Mouse (Mus musculus) fibroblast of lung, adult 2 months (primary cell): ENCODE results near the gene 1700020N01Rik.

Experiments
- DNase-seq: peaks from one replicate; pipeline ENCODE4 v3.0.0-alpha.2; 2011; ENCODE audit warnings: low read depth

Gene 1700020N01Rik

DNA sequence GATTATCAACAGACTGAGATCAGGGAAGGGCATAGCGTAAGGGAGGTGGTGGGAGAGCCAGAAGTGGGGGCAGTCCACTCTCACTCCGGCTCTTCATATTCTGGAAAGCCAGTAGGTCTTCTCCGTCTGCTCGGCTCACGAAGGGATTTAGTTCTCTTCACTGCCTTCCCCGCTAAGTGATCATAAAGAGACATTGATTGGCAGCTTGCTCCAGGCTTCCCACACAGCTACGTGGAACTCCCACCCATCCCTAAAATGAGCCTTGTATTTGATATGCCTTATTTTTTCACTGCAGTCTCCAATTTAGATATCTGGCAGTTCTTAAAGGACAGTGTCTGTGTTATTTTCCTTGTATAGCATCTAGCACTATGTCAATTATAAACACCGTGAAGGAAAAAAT, 11.5 kb downstream of the 1700020N01Rik start:
- no peak for DNase-seq

GRCm38 (mm10) chr10:21605011-21605571, 12.1 kb downstream of the 1700020N01Rik start:
- DNase-seq: no peak

DNA sequence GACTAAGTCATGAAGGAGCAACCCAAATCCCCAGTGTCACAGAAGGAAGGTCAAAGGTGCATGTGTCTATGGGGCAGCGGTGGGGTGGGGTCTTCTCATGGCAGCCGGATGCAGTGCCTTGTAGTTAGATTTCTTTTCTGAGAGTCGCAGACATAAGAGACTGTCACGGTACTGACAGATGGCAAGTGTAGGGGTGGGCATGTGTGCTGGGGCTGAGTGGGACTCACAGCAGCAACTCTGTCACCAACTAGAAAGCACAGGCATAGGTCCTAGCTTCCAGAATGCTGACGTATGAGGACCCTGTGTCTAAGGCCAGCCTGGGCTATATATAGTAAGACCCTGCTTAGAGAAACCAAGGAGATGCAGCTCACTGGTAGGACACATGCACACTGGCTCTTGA, 12.7 kb downstream of the 1700020N01Rik start:
- no peak for DNase-seq

GRCm38 (mm10) chr10:21606931-21607330, 14.0 kb downstream of the 1700020N01Rik start:
- DNase-seq: no peak

DNA sequence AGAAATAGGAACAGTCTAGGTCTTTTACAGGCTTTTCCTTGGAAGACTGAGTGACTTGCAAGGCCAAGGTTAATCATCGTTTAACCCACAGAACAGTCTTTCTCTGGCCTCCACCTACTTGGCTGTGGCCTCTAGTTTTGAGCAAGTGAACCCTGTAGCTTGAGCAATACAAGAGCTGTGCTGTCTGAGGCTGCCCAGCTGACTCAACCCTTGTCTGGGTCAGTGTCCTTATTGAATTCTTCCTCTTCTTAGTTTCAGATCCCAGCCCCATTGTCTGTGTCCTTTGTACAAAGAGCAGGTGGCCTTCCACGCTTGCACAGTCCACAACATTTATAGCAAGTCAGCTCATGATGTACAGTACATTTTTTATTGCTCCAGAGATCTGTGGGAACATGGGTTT, 16.6 kb downstream of the 1700020N01Rik start:
- peak; percentile 87 for DNase-seq

GRCm38 (mm10) chr10:21613021-21613860, 20.3 kb downstream of the 1700020N01Rik start:
- DNase-seq: peak; percentile 39

GRCm38 (mm10) chr10:21614520-21614919, 21.6 kb downstream of the 1700020N01Rik start:
- DNase-seq: no peak

- no peak for DNase-seq
Observed at GRCm38 (mm10) chr10:21618745-21619508, 26.0 kb downstream of the 1700020N01Rik start.

- DNase-seq: no peak
Observed at GRCm38 (mm10) chr10:21622065-21622464, 29.1 kb downstream of the 1700020N01Rik start.

DNA sequence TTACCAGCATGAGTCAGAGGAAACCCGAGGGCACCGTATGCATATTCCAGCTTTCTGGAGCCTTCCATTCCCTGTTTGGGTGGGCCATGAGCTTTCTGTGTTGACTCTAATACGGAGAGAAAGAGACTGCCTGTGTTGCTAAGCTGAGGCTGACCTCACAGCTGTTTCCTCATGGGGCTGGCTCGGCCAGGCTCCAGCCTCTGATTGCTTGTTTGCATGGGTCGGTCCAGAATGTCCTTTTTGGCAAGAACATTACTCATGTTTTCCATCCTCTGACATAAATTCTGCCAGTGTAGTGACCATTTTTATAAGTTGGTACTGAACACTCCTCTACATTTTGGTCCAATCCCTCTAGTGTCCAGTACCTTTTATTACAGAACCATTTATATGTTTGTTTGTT, 35.6 kb downstream of the 1700020N01Rik start:
- DNase-seq: peak; percentile 41

GRCm38 (mm10) chr10:21629031-21629740, 36.2 kb downstream of the 1700020N01Rik start:
- no peak for DNase-seq

DNA sequence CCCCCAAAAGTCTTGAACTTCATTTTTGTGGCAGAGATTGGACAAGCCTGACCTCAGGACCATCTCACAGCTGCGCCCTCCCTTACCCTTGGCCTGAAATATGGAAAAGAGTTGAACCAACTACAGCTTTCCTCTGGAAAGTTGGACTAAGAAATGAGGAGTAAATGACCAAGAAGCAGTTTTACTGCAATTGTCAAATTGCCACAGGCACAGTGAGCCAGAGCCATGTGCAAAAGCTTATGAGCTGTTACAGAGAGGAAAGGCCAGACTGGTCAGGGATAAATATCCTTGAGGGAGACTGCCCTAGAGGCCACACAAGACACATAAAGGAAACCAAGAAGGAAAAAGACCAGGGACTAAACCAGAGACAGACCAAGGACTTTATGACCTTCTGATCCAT, 38.5 kb downstream of the 1700020N01Rik start:
- no peak for DNase-seq

DNA sequence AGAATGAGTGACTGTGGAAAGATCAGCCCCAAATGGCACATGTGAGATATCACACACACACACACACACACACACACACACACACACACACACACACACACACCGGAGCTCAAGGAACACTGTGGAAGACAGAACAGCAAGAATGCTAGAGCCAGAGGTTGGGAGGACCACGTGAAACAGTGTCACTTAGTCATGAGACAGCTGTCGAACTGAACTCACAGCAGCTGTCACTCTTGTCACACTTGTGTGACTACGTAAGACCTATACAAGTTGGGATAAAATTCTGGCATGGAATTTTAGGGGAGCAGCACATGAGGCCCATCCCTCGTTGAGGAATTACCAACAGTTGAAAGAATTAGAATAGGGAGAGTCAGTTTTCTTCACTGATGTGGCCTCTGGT, 39.7 kb downstream of the 1700020N01Rik start:
- no peak for DNase-seq

DNA sequence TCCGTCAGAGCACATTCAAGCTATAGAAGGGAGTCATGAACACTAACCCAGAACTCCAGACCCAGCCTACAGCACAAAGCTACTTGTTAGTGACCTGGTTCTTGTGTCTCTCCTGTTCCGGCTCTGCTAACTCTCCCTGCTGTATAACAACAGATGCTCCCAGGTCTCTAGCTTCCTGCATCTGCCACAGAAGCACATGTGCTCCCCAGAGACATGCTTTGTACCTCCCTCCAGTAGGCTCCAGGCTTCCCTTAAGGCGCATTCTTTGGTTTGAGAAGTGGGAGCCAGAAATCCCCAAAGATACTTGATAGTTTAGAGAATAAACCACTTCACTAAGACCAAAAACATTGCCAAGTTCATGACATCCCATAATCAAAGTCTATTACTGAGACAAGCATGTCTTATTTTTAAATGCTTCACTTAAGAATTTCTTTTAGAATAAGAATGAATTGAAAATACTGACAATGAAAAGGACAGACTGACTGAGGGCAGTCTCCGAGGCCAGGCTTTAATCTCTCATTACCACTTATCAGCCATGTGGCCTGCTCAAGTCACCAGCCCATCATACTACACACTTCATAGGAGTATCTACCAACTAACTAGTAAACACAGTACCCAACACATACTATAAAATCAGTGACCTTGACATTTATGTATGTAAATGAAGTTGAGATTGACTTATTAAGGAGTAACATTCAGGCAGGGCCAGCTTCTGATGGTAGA, 43.2 kb downstream of the 1700020N01Rik start:
- DNase-seq: no peak

GRCm38 (mm10) chr10:21636711-21637081, 43.8 kb downstream of the 1700020N01Rik start:
- no peak for DNase-seq

DNA sequence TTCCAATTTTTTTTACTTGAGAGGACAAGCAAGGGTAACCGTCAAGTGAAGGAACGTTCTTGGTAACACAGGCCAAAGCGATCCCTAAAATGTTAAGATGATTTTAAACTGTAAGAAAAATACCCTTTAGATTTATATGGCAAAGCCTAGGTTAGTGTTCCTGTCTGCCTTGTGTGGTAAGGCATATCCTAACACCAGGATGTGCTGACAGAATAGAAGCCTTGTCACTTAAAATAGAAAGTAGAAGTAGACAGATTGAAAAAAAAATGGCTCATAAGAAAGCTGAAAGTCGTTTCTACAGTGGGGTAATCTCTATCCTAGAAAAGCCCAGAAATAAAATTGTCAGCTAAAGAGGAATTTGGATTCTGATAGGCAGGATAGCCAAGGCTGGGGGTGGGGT, 58.4 kb downstream of the 1700020N01Rik start:
- DNase-seq: no peak

GRCm38 (mm10) chr10:21652426-21653345, 59.7 kb downstream of the 1700020N01Rik start:
- DNase-seq: no peak

DNA sequence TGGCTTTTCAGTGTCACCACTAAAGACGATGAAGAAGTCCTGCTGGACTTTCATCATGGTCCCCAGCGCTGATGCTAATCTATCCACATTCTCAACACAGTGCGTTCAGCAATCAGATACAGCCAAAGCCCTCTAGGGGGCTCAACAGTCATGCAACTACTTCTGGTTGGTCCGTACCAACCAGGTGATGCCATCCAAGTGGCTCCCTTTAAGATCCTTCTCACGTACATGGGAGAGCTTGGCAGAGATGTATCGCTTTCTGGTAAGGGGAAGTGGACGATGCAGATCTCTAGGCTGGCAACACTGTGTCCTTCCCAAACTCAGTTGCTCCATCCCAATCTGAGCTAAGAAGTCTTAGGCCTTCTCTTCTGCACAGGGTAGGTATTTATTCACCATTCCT, 60.5 kb downstream of the 1700020N01Rik start:
- no peak for DNase-seq

GRCm38 (mm10) chr10:21659576-21660246, 66.8 kb downstream of the 1700020N01Rik start:
- peak; percentile 57 for DNase-seq

DNA sequence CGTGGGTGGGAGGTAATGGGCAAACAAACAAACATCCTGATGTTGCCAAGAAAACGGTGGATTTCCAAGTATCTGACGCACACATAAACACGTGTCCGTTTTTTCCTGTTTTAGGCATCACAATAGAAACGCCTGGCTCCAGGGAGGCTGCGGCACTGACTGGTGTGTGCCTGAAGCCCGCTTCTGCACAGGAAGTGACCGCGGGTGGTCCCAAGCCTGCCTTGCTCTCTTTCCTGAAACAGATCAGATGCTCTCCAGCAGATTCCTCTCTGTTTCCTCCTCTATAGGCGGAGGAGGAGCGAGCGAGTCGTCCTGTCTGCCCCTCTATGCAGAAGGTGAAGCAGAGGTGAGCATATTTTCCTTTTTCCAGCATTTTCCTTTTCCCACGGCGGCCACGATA, 76.0 kb downstream of the 1700020N01Rik start:
- no peak for DNase-seq
